Mouse (Mus musculus) brown adipose tissue, adult 24 weeks (tissue): ENCODE measurements around the gene Slc16a1. TPM values are rescaled to one million over a fixed set of nuclear protein-coding genes. Genes with fewer than 3 reads are reported as not detected.
"Not testable (repeated sequence)": the region's sequence is repeated elsewhere in the genome, so short reads cannot be mapped to it uniquely, and the experiment has no call there.

Experiments used
- H3K27ac ChIP-seq: fragments of 200-500 bp; replicated peaks from 2 replicates; pipeline ENCODE4 v1.5.1; 2012; ENCODE audit warnings: low read depth, mild to moderate bottlenecking, low read length
- H3K4me1 ChIP-seq: fragments of 200-500 bp; 2 replicates; pipeline ENCODE4 v1.6.1; 2012; ENCODE audit warnings: low read length, mixed read lengths; ENCODE audit not compliant: control insufficient read depth, insufficient read depth, insufficient read length
- H3K4me3 ChIP-seq: fragments of 200-500 bp; 2 replicates; pipeline ENCODE4 v1.5.1; 2012; ENCODE audit warnings: low read depth, mild to moderate bottlenecking, low read length, moderate library complexity; ENCODE audit not compliant: insufficient read depth
- polyA plus RNA-seq: library from polyadenylated mRNA; stranded (reverse); fragments of >200 nt; gene quantifications from 2 replicates; pipeline ENCODE4 v1.2.4, GENCODE M21; 2012; ENCODE audit not compliant: missing spikeins, insufficient read depth, insufficient read length

The Slc16a1 gene
- polyA plus RNA-seq, 1 experiment, result 185 TPM

GRCm38 (mm10) chr3:104658706-104659105, 20.2 kb downstream of the Slc16a1 start:
- Histone ChIP-seq H3K27ac (no peak overlapping the region), H3K4me3 (no peak overlapping the region), H3K4me1 (peaks cover 29% of the 10 kb centered on the region)

- H3K4me1 ChIP-seq, result peaks cover 25% of the 10 kb centered on the region
- H3K4me3 ChIP-seq, result no peak overlapping the region
- H3K27ac ChIP-seq, result peak overlapping the region; percentile 53
These were observed 21.3 kb downstream of the Slc16a1 start for GRCm38 (mm10) chr3:104659758-104660157.

- H3K27ac ChIP-seq, result 0 out of 2 replicates have a peak overlapping the region, but pooled peaks have one; percentile 1
- H3K4me1 ChIP-seq, result peaks cover 20% of the 10 kb centered on the region
- H3K4me3 ChIP-seq, result no peak overlapping the region
These were observed 22.1 kb downstream of the Slc16a1 start for GRCm38 (mm10) chr3:104660522-104660921.

GRCm38 (mm10) chr3:104662007-104662406, 23.5 kb downstream of the Slc16a1 start:
- Histone ChIP-seq H3K4me3 (no peak overlapping the region), H3K27ac (peak overlapping the region; percentile 52), H3K4me1 (peaks cover 23% of the 10 kb centered on the region)

GRCm38 (mm10) chr3:104662926-104663325, 24.5 kb downstream of the Slc16a1 start:
- Histone ChIP-seq H3K27ac (no peak overlapping the region), H3K4me3 (no peak overlapping the region), H3K4me1 (peaks cover 28% of the 10 kb centered on the region)

- peak overlapping the region; percentile 55; the same call in 1 of the 2 replicates for H3K27ac ChIP-seq
These were observed 28.5 kb downstream of the Slc16a1 start for GRCm38 (mm10) chr3:104666950-104667349.

GRCm38 (mm10) chr3:104667451-104667850, 29.0 kb downstream of the Slc16a1 start:
- H3K4me3 ChIP-seq, result no peak overlapping the region
- H3K4me1 ChIP-seq, result peaks cover 37% of the 10 kb centered on the region
- H3K27ac ChIP-seq, result peak overlapping the region; percentile 55

More at GRCm38 (mm10) chr3:104666950-104667349, 28.5 kb downstream of the Slc16a1 start:
- peaks cover 36% of the 10 kb centered on the region for H3K4me1 ChIP-seq
- no peak overlapping the region for H3K4me3 ChIP-seq

- H3K27ac ChIP-seq, result 0 out of 2 replicates have a peak overlapping the region, but pooled peaks have one; percentile 22
- H3K4me1 ChIP-seq, result peaks cover 39% of the 10 kb centered on the region
- H3K4me3 ChIP-seq, result no peak overlapping the region
These were observed 30.5 kb downstream of the Slc16a1 start for GRCm38 (mm10) chr3:104668989-104669388.

- Histone ChIP-seq H3K27ac (peak overlapping the region; percentile 37; the same call in 1 of the 2 replicates), H3K4me3 (no peak overlapping the region), H3K4me1 (peaks cover 40% of the 10 kb centered on the region)
These were observed 31.4 kb downstream of the Slc16a1 start for GRCm38 (mm10) chr3:104669856-104670182.

GRCm38 (mm10) chr3:104670183-104671020, 31.9 kb downstream of the Slc16a1 start:
- peaks cover 42% of the 10 kb centered on the region for H3K4me1 ChIP-seq
- not testable (repeated sequence) for H3K27ac ChIP-seq, H3K4me3 ChIP-seq

GRCm38 (mm10) chr3:104671543-104671942, 33.1 kb downstream of the Slc16a1 start:
- peaks cover 39% of the 10 kb centered on the region for H3K4me1 ChIP-seq
- no peak overlapping the region for H3K4me3 ChIP-seq
- peak overlapping the region; percentile 21; the same call in 1 of the 2 replicates for H3K27ac ChIP-seq

GRCm38 (mm10) chr3:104672041-104672440, 33.6 kb downstream of the Slc16a1 start:
- no peak overlapping the region for H3K4me3 ChIP-seq
- H3K27ac ChIP-seq, result peak overlapping the region; percentile 21; the same call in 1 of the 2 replicates
- H3K4me1 ChIP-seq, result peaks cover 38% of the 10 kb centered on the region

- Histone ChIP-seq H3K27ac (peak overlapping the region; percentile 76), H3K4me1 (peaks cover 35% of the 10 kb centered on the region), H3K4me3 (no peak overlapping the region)
These were observed 35.3 kb downstream of the Slc16a1 start for GRCm38 (mm10) chr3:104673642-104674328.

GRCm38 (mm10) chr3:104674329-104675220, 36.1 kb downstream of the Slc16a1 start:
- H3K27ac ChIP-seq, result peak overlapping the region; percentile 82
- peaks cover 30% of the 10 kb centered on the region for H3K4me1 ChIP-seq
- peak overlapping the region; percentile 54 for H3K4me3 ChIP-seq
